Mouse (Mus musculus) myocyte (in vitro differentiated cells): ENCODE results near the gene Kif19a.

Experiments
- E2F4 ChIP-seq: IDR thresholded peaks from one replicate; pipeline ENCODE4 v1.6.1; 2011; ENCODE audit warnings: mild to moderate bottlenecking, control low read depth, moderate library complexity; ENCODE audit not compliant: insufficient read depth
- MAX ChIP-seq: IDR thresholded peaks from one replicate; pipeline ENCODE4 v1.6.1; 2011; ENCODE audit warnings: low read depth, mild to moderate bottlenecking, control low read depth
- MYOD1 ChIP-seq, 3 experiments: IDR thresholded peaks; one replicate each; pipeline ENCODE4 v1.6.1; 2011; ENCODE audit warnings: control low read depth in 2 of 3, low read depth in 2 of 3, mild to moderate bottlenecking in 2 of 3, moderate library complexity in 1 of 3; ENCODE audit not compliant: insufficient read length in 2 of 3, control insufficient read depth in 1 of 3
- POLR2A ChIP-seq: IDR thresholded peaks from one replicate; pipeline ENCODE4 v1.6.1; 2011; ENCODE audit warnings: low read depth, mild to moderate bottlenecking, control low read depth, moderate library complexity; ENCODE audit not compliant: insufficient read length
- TCF3 ChIP-seq: IDR thresholded peaks from one replicate; pipeline ENCODE4 v1.6.1; 2011; ENCODE audit warnings: low read depth, control low read depth; ENCODE audit not compliant: insufficient read length

GRCm38 (mm10) chr11:114810344-114810743 lies 45.2 kb downstream of the Kif19a start:
- TF ChIP-seq E2F4 (no peak), POLR2A (no peak), TCF3 (no peak), MAX (no peak), MYOD1 (IDR thresholded peaks at IDR 0.05; ENCODE audit: control insufficient read depth in 1 of 3, insufficient read length in 2 of 3, low read depth in 2 of 3) (no peak)
